Mouse (Mus musculus) ES-Bruce4 (cell line): ENCODE measurements around the gene Best1.

ENCODE experiments used
- CTCF ChIP-seq: IDR thresholded peaks from one replicate; pipeline ENCODE4 v1.8.1; 2011; ENCODE audit warnings: low read depth, low read length
- POLR2A ChIP-seq: IDR thresholded peaks from one replicate; pipeline ENCODE4 v1.8.1; 2011; ENCODE audit warnings: low read length; ENCODE audit not compliant: insufficient read depth

DNA sequence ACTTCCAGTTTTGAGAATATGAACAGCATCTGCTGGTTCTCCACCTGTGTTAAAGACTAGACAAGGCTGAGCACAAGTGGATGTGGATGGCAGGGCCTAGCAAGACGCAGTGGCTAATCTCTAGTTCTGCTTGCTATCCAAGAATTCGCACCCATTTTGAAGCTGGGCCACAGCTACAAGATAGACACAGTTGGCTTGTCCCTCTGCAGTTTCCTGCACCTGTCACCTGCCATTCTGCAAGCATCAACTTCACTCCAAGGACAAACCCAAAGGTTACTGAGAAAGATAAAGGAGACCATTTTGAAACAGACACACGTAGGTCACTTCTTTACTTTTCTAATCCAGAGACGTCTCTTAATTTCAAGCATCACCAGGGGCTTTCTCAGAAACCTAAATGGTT, 19.8 kb downstream of the Best1 start:
- TF ChIP-seq CTCF (no peak), POLR2A (no peak)
